Mouse (Mus musculus) heart, embryonic 13.5 days (tissue): Measurements from ENCODE around the gene Ndufv2. TPM values are rescaled to one million over a fixed set of nuclear protein-coding genes. Genes with fewer than 3 reads are reported as not detected.

Experiments
- ATAC-seq: fragments of 200-750 bp; cut with Nextera tagmentation; 2 replicates; pipeline ENCODE4 v1.8.0; 2017; ENCODE audit warnings: moderate TSS enrichment; ENCODE audit not compliant: insufficient number of reproducible peaks, low FRiP score, low TSS enrichment; ENCODE audit errors: extremely low read depth
- H3K27ac ChIP-seq: fragments of 300-500 bp; sonication (generic); replicated peaks from 2 replicates; pipeline ENCODE4 v1.5.1; 2015; ENCODE audit warnings: moderate library complexity, mild to moderate bottlenecking, inconsistent platforms
- H3K27me3 ChIP-seq: fragments of 300-500 bp; sonication (generic); replicated peaks from 2 replicates; pipeline ENCODE4 v1.6.1; 2015; ENCODE audit warnings: mild to moderate bottlenecking, inconsistent platforms
- H3K36me3 ChIP-seq: fragments of 300-500 bp; sonication (generic); 2 replicates; pipeline ENCODE4 v1.6.1; 2015; ENCODE audit warnings: mild to moderate bottlenecking, inconsistent platforms
- H3K4me1 ChIP-seq: fragments of 300-500 bp; sonication (generic); 2 replicates; pipeline ENCODE4 v1.6.1; 2015; ENCODE audit warnings: inconsistent platforms
- H3K4me2 ChIP-seq: fragments of 300-500 bp; sonication (generic); 2 replicates; pipeline ENCODE4 v1.6.1; 2015; ENCODE audit warnings: inconsistent platforms, mild to moderate bottlenecking, moderate library complexity
- H3K4me3 ChIP-seq: fragments of 300-500 bp; sonication (generic); 2 replicates; pipeline ENCODE4 v1.5.1; 2015; ENCODE audit warnings: moderate library complexity, mild to moderate bottlenecking, inconsistent platforms
- H3K9ac ChIP-seq: fragments of 300-500 bp; sonication (generic); 2 replicates; pipeline ENCODE4 v1.6.1; 2015; ENCODE audit warnings: inconsistent platforms, mild to moderate bottlenecking, moderate library complexity
- H3K9me3 ChIP-seq: fragments of 300-500 bp; sonication (generic); 2 replicates; pipeline ENCODE4 v1.6.1; 2016; ENCODE audit warnings: inconsistent platforms
- WGBS: fragments of 180-500 bp; shearing (Covaris S2); methylation state at CpG from one replicate; pipeline ENCODE4 v1.1.7; 2015; ENCODE audit warnings: mixed read lengths; 5-methylcytosine and 5-hydroxymethylcytosine counted together
- polyA plus RNA-seq: library from polyadenylated mRNA; unstranded; fragments of >200 nt; fragmentation: Nextera tagmentation; extraction: Ambion mirVana; gene quantifications from 2 replicates; pipeline ENCODE4 v1.2.1, GENCODE M21; 2015

Ndufv2 gene
- polyA plus RNA-seq, 1 experiment from 2014 or later = 526 TPM

DNA sequence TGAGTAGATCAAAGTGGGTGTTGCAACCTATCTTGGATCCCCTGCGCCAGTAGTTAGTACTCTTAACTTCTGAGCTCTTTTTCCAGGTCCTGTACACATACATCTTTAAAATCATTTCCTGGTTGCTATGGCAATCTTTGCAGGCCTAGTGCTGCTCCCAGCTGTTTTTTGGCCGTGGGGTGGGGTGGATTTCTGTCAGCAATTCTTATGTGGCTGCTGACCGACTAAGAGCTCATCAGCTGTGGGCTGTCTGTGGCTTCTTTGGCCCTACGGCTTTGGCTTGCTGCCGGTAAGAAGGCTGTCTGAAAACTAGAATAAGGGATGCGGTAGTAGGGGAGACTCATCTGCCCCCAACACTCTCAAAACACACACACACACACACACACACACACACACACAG is 9.4 kb upstream of the Ndufv2 start:
- Histone ChIP-seq H3K4me2 (peak overlapping the region; percentile 80), H3K4me3 (peak overlapping the region; percentile 80), H3K27ac (peak overlapping the region; percentile 69), H3K9ac (peak overlapping the region; percentile 87), H3K4me1 (peaks cover 20% of the 10 kb centered on the region), H3K36me3 (peaks cover 21% of the 10 kb centered on the region), H3K27me3 (no peaks in the 10 kb centered on the region), H3K9me3 (no peaks in the 10 kb centered on the region)
- no peak for ATAC-seq
- WGBS = 35% methylated on average over 6 of the region's 6 CpGs

DNA sequence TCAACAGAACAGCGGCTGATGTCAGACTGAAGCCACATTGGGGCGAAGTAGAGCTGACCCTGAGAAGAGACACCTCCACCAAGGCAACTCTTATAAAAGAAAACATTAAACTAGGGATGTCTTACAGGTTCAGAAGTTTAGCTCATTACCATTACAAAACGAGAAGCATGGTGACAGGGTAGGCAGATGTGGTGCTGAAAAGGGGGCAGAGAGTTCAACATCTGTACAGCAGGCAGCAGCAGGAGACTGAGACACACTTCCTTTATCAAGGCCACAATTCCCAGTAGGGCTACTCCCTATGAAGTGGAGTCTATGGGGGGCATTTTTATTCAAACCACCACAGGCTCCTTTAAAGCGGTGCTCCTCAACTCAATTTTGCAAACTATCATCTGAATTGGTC is 6.8 kb upstream of the Ndufv2 start:
- no peaks in the 10 kb centered on the region for H3K36me3 ChIP-seq
- WGBS = 79% methylated on average over 4 of the region's 4 CpGs
- H3K4me3 ChIP-seq = no peak overlapping the region
- ATAC-seq = no peak
- H3K27me3 ChIP-seq = no peaks in the 10 kb centered on the region
- peaks cover 20% of the 10 kb centered on the region for H3K4me1 ChIP-seq
- H3K4me2 ChIP-seq = no peak overlapping the region
- no peak overlapping the region for H3K27ac ChIP-seq
- H3K9me3 ChIP-seq = no peaks in the 10 kb centered on the region
- no peak overlapping the region for H3K9ac ChIP-seq

DNA sequence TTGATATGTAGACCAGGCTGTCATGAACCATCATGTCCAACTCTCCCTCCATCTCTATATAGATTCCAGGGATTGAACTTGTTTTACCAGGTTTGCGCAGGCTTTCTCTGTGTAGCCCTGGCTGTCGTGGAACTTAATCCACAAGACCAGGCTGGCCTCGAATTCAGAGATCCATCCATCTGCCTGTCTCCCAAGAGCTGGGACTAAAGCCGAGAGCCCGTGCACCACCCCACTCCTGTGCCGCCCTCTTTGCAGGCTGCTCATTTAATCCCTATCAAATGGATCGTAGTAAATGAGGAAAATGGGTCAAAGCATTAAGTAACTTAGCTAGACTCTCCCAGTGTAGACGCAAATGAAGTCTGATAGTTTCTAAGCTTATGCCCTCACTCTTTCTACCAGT is 6.1 kb upstream of the Ndufv2 start:
- Histone ChIP-seq H3K36me3 (no peaks in the 10 kb centered on the region), H3K27me3 (no peaks in the 10 kb centered on the region), H3K4me2 (no peak overlapping the region), H3K27ac (no peak overlapping the region), H3K9me3 (no peaks in the 10 kb centered on the region), H3K4me1 (peaks cover 16% of the 10 kb centered on the region), H3K4me3 (no peak overlapping the region), H3K9ac (no peak overlapping the region)
- 64% methylated on average over 8 of the region's 8 CpGs for WGBS
- no peak for ATAC-seq

- Histone ChIP-seq H3K4me3 (no peak overlapping the region), H3K27me3 (no peaks in the 10 kb centered on the region), H3K9ac (peak overlapping the region; percentile 19; the same call in 1 of the 2 replicates), H3K27ac (no peak overlapping the region), H3K9me3 (no peaks in the 10 kb centered on the region), H3K4me2 (no peak overlapping the region), H3K36me3 (no peaks in the 10 kb centered on the region), H3K4me1 (peaks cover 17% of the 10 kb centered on the region)
- no peak for ATAC-seq
- 50% methylated on average over 10 of the region's 10 CpGs for WGBS
Observed at GRCm38 (mm10) chr17:66106601-66107267, 5.4 kb upstream of the Ndufv2 start.

DNA sequence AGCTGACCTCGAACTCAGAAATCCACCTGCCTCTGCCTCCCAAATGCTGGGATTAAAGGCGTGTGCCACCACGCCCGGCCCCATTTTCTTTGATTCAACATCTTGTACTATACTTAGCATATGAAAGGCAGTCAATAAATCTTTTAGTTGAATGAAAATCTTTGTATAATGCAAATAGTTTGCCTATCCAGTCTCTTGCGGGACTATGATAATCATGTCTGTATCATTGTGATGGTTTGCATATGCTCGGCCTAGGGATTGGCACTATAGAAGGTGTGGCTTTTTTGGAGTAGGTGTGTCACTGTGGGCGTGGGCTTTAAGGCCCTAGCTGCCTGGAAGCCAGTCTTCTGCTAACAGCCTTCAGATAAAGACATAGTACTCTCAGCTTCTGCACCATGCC is 2.7 kb upstream of the Ndufv2 start:
- Histone ChIP-seq H3K4me1 (peaks cover 20% of the 10 kb centered on the region), H3K4me2 (no peak overlapping the region), H3K27ac (no peak overlapping the region), H3K36me3 (no peaks in the 10 kb centered on the region), H3K9ac (no peak overlapping the region), H3K27me3 (no peaks in the 10 kb centered on the region), H3K4me3 (no peak overlapping the region), H3K9me3 (no peaks in the 10 kb centered on the region)
- no peak for ATAC-seq
- WGBS = 82% methylated on average over 7 of the region's 7 CpGs

GRCm38 (mm10) chr17:66100566-66101379 is 586 bp downstream of the Ndufv2 start:
- H3K36me3 ChIP-seq = peaks cover 12% of the 10 kb centered on the region; the same call in 1 of the 2 replicates

DNA sequence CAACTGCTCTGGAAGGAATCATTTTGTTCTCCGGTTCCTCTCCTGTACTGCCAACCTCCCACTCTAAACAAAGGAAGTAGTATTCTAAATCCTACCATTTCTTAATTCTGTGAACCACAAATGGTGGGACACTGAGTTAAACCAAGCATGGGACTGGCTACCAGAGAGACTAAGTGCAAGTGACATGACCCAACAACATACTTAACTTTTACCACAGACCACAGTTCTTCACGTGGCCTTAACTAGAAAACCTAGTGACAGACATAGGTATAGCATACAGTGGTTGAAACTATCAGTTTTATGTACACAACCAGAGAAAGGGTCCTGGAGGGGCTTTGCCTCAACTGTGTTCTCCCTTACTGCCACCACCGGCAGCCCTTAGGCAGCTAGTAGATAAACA is 8.7 kb downstream of the Ndufv2 start:
- peaks cover 4% of the 10 kb centered on the region; the same call in 1 of the 2 replicates for H3K4me1 ChIP-seq
- ATAC-seq = no peak
- H3K9ac ChIP-seq = no peak overlapping the region
- peaks cover 53% of the 10 kb centered on the region for H3K36me3 ChIP-seq
- no peaks in the 10 kb centered on the region for H3K9me3 ChIP-seq
- 80% methylated on average over 3 of the region's 3 CpGs for WGBS
- H3K27ac ChIP-seq = no peak overlapping the region
- H3K4me2 ChIP-seq = no peak overlapping the region
- H3K4me3 ChIP-seq = no peak overlapping the region
- H3K27me3 ChIP-seq = no peaks in the 10 kb centered on the region

More at GRCm38 (mm10) chr17:66100566-66101379, 586 bp downstream of the Ndufv2 start:
- Histone ChIP-seq H3K9me3 (no peaks in the 10 kb centered on the region), H3K4me1 (peaks cover 24% of the 10 kb centered on the region), H3K4me3 (peak overlapping the region; percentile 81), H3K27ac (peak overlapping the region; percentile 94), H3K4me2 (peak overlapping the region; percentile 97), H3K27me3 (no peaks in the 10 kb centered on the region), H3K9ac (peak overlapping the region; percentile 95)
- WGBS = under 1% methylated on average over 41 of the region's 41 CpGs
- peak; percentile 65 for ATAC-seq

GRCm38 (mm10) chr17:66092065-66092464 is 9.3 kb downstream of the Ndufv2 start:
- no peak for ATAC-seq

DNA sequence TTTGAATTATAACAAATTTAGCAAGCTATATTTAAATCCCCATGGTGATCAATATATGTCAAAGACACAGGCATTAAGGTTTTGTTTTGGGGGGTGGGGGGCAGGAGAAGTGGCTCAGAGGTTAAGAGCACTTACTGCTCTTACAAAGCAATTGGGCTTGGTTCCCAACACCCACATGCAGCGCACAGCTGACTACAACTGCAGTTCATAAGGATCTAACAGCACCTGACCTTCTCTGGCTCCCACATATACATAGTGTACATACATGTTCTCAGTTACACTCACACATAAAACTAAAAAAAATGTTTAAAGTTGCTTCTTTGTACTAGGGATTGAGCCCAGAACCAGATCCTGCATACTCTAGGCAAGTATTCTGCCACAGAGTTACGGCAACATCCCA is 10.0 kb downstream of the Ndufv2 start:
- H3K9ac ChIP-seq = no peak overlapping the region; the same call in 1 of the 2 replicates
- no peak overlapping the region for H3K27ac ChIP-seq
- 86% methylated on average over 2 of the region's 2 CpGs for WGBS
- H3K36me3 ChIP-seq = peaks cover 62% of the 10 kb centered on the region
- no peak overlapping the region for H3K4me2 ChIP-seq
- no peaks in the 10 kb centered on the region for H3K27me3 ChIP-seq
- peaks cover 4% of the 10 kb centered on the region; the same call in 1 of the 2 replicates for H3K4me1 ChIP-seq
- ATAC-seq = no peak
- H3K4me3 ChIP-seq = no peak overlapping the region
- H3K9me3 ChIP-seq = no peaks in the 10 kb centered on the region

More at GRCm38 (mm10) chr17:66092065-66092464, 9.3 kb downstream of the Ndufv2 start:
- 96% methylated on average over 2 of the region's 2 CpGs for WGBS
- Histone ChIP-seq H3K9ac (no peak overlapping the region), H3K36me3 (peaks cover 55% of the 10 kb centered on the region), H3K27me3 (no peaks in the 10 kb centered on the region), H3K4me2 (no peak overlapping the region), H3K27ac (no peak overlapping the region), H3K9me3 (no peaks in the 10 kb centered on the region), H3K4me3 (no peak overlapping the region), H3K4me1 (peaks cover 4% of the 10 kb centered on the region; the same call in 1 of the 2 replicates)

DNA sequence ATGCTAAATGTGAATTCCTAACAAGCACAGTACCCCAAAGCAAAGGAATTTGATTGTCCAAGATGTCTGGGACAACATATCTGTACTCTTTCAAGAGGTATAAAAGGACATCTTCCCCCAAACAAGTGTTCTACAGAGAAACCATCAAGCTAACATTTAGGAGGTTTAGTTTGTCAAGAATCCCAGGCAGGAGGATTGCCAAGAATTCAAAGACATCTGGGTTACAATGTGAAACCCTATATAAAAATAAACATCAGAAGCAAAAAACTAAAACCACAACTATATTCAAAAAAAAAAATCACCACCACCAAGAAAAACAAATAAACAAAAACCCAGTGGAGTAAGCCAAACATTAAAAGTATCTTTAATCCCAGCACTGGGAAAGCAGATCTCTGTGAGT is 11.1 kb downstream of the Ndufv2 start:
- no peak for ATAC-seq
- Histone ChIP-seq H3K4me1 (peaks cover 4% of the 10 kb centered on the region; the same call in 1 of the 2 replicates), H3K36me3 (peaks cover 71% of the 10 kb centered on the region), H3K27ac (no peak overlapping the region), H3K4me3 (no peak overlapping the region), H3K9ac (no peak overlapping the region), H3K27me3 (no peaks in the 10 kb centered on the region), H3K4me2 (no peak overlapping the region), H3K9me3 (no peaks in the 10 kb centered on the region)

DNA sequence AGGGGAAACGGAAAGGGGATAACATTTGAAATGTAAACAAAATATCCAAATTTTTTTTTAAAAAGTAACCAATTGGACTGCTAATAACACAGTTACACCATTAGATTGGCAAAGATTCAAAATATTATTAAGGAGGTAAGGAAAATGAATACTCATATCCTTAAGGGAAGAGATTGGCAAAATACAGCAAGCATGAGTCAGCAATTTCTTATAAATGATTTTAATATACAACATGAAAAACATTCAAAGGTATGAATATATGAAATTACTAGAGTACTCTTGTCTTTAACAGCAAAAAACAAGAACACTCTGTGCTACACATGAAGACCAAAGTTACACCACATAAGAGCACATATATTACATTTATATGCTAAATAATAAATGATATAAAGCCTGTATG is 16.3 kb downstream of the Ndufv2 start:
- no peak for ATAC-seq
- WGBS = 76% methylated on average over 1 of the region's 1 CpGs
- H3K4me2 ChIP-seq = no peak overlapping the region
- H3K27me3 ChIP-seq = no peaks in the 10 kb centered on the region
- no peak overlapping the region for H3K4me3 ChIP-seq
- no peaks in the 10 kb centered on the region for H3K4me1 ChIP-seq
- peaks cover 74% of the 10 kb centered on the region for H3K36me3 ChIP-seq
- H3K9me3 ChIP-seq = no peaks in the 10 kb centered on the region
- no peak overlapping the region for H3K9ac ChIP-seq
- no peak overlapping the region for H3K27ac ChIP-seq
